Mouse (Mus musculus) thymus, adult 2 months (tissue): Measurements from ENCODE around the gene Zbtb8a.

ENCODE experiments used
- CTCF ChIP-seq: fragments of 200-500 bp; IDR thresholded peaks from 2 replicates; pipeline ENCODE4 v1.5.1; 2012; ENCODE audit warnings: mild to moderate bottlenecking, control low read depth, low read length, moderate library complexity, borderline replicate concordance; ENCODE audit not compliant: control insufficient read depth, poor library complexity, insufficient read depth; ENCODE audit errors: extremely low read depth
- POLR2A ChIP-seq: fragments of 200-500 bp; IDR thresholded peaks from 2 replicates; pipeline ENCODE4 v1.6.1; 2012; ENCODE audit warnings: mild to moderate bottlenecking, low read length, control low read depth, moderate library complexity; ENCODE audit not compliant: control insufficient read depth, poor library complexity, insufficient read depth; ENCODE audit errors: extremely low read depth

DNA sequence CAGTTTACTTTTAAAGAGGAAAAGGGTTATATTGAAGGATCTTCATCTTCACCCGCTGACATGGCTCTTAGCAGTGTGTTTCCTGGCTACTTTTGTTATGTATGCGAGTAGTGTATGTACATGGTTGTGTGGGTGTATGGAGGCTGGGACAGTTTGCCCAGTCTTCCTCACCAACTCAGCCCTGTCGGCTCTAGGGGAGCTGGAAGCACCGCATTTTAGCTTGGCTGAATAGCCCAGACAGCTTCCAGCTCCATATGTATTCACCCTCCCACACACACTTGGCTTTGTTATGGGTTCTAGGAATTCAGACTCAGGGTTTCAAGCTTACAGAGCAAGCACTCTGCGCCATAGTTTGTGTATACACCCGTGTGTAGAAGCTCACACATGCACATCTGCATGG, 26.8 kb downstream of the Zbtb8a start:
- TF ChIP-seq POLR2A, result no peak
- TF ChIP-seq CTCF, result no peak
